Comparison of ENCODE assay signal across 8 mouse cellular contexts in genomic region chr17:3081512-3082100, GRCm38 (mm10). TPM values are rescaled to one million over a fixed set of nuclear protein-coding genes. Genes with fewer than 3 reads are reported as not detected.
DNase-seq lines count a peak whose midpoint lies in the region; ATAC-seq and TF ChIP-seq lines count a peak whose summit lies in the region.
"Not testable (repeated sequence)": the region's sequence is repeated elsewhere in the genome, so short reads cannot be mapped to it uniquely, and the experiment has no call there.

No protein-coding gene starts in this region.

- DNase-seq in kidney, adult 11 months, result peak; percentile 95
- peak; percentile 97 to 100 for DNase-seq in left cerebral cortex, adult 8-10 months (ENCODE audit: low spot score in 2 of 2)
- DNase-seq in lung, postnatal 0 days (ENCODE audit: low spot score), result not testable (repeated sequence)
- peak; percentile 65 for DNase-seq in thymus, adult 2 months

- not testable (repeated sequence) for H3K9ac ChIP-seq in forebrain, embryonic 12.5 days; heart, embryonic 13.5 days; lung, postnatal 0 days (replicated peaks; ENCODE audit: low read depth); neural tube, embryonic 15.5 days (replicated peaks)

- not testable (repeated sequence) for H3K4me3 ChIP-seq in forebrain, embryonic 12.5 days (replicated peaks); heart, embryonic 13.5 days; lung, postnatal 0 days (ENCODE audit: low read depth, low read length); neural tube, embryonic 15.5 days (replicated peaks); thymus, adult 2 months (ENCODE audit: control insufficient read depth, insufficient read depth, low read length)

- H3K27ac ChIP-seq in forebrain, embryonic 12.5 days; heart, embryonic 13.5 days (replicated peaks); lung, postnatal 0 days (ENCODE audit: low read length); neural tube, embryonic 15.5 days (replicated peaks); thymus, adult 2 months (ENCODE audit: control insufficient read depth, insufficient read depth, low read length): not testable (repeated sequence)

- not testable (repeated sequence) for H3K27me3 ChIP-seq in forebrain, embryonic 12.5 days; heart, embryonic 13.5 days (replicated peaks); lung, postnatal 0 days (replicated peaks; ENCODE audit: insufficient read depth, low read length); neural tube, embryonic 15.5 days (replicated peaks); thymus, adult 2 months (ENCODE audit: control insufficient read depth, insufficient read depth, low read length)

- H3K4me1 ChIP-seq in forebrain, embryonic 12.5 days; heart, embryonic 13.5 days; lung, postnatal 0 days (ENCODE audit: insufficient read depth, low read depth, low read length); neural tube, embryonic 15.5 days: not testable (repeated sequence)
- H3K4me1 ChIP-seq in thymus, adult 2 months (replicated peaks; ENCODE audit: control insufficient read depth, insufficient read depth, low read length), result peaks cover 15% of the 10 kb centered on the region

- not testable (repeated sequence) for H3K36me3 ChIP-seq in forebrain, embryonic 12.5 days (replicated peaks); heart, embryonic 13.5 days; lung, postnatal 0 days (ENCODE audit: insufficient read depth, low read length); neural tube, embryonic 15.5 days; thymus, adult 2 months (ENCODE audit: control insufficient read depth, insufficient read depth, low read length)

- peak; percentile 16 for ATAC-seq in activated CD4-positive, CD25-positive, alpha-beta regulatory T cell, adult 4 months
- ATAC-seq in forebrain, embryonic 12.5 days (ENCODE audit: low FRiP score), result peak; percentile 59
- ATAC-seq in heart, embryonic 13.5 days (ENCODE audit: extremely low read depth, insufficient number of reproducible peaks, low FRiP score, low TSS enrichment), result peak; percentile 33
- peak; percentile 62 for ATAC-seq in lung, postnatal 0 days
- ATAC-seq in neural tube, embryonic 15.5 days (ENCODE audit: low FRiP score), result peak; percentile 23

- WGBS in forebrain, embryonic 12.5 days, result 83% methylated on average over 3 of the region's 3 CpGs
- WGBS in heart, embryonic 13.5 days, result 72% methylated on average over 3 of the region's 3 CpGs
- WGBS in lung, postnatal 0 days, result 80% methylated on average over 2 of the region's 3 CpGs
- whole genome bisulfite sequencing in neural tube, embryonic 15.5 days, result 77% methylated on average over 3 of the region's 3 CpGs
- 68% methylated on average over 3 of the region's 3 CpGs for WGBS in thymus, adult 2 months

- TF ChIP-seq EP300 in lung, postnatal 0 days (IDR thresholded peaks at IDR 0.05), result not testable (repeated sequence)

- H3K4me2 ChIP-seq in forebrain, embryonic 12.5 days; heart, embryonic 13.5 days; lung, postnatal 0 days (replicated peaks; ENCODE audit: low read depth, low read length); neural tube, embryonic 15.5 days: not testable (repeated sequence)

- H3K9me3 ChIP-seq in forebrain, embryonic 12.5 days; heart, embryonic 13.5 days; lung, postnatal 0 days (ENCODE audit: low read length); neural tube, embryonic 15.5 days (replicated peaks): not testable (repeated sequence)

- TF ChIP-seq POLR2A in thymus, adult 2 months (IDR thresholded peaks at IDR 0.05; ENCODE audit: control insufficient read depth, extremely low read depth, insufficient read depth, low read length, poor library complexity), result not testable (repeated sequence)

- TF ChIP-seq CTCF in lung, postnatal 0 days (IDR thresholded peaks at IDR 0.05); thymus, adult 2 months (IDR thresholded peaks at IDR 0.05; ENCODE audit: borderline replicate concordance, control insufficient read depth, extremely low read depth, insufficient read depth, low read length, poor library complexity): not testable (repeated sequence)

RNA-seq across cellular contexts. Expression of gene Scaf8, which starts 33.2 kb away (rescaled TPM):
- 10 to 100 TPM; 23.7 to 24.2 TPM for polyA plus RNA-seq in activated CD4-positive, CD25-positive, alpha-beta regulatory T cell, adult 4 months (2017; shearing (Covaris generic))
- 27.6 TPM in 2 replicates for polyA plus RNA-seq in forebrain, embryonic 12.5 days (2016; fragmentation: Nextera tagmentation; extraction: Ambion mirVana)
- 11.9 and 14.5 TPM in 2 replicates for polyA plus RNA-seq in heart, embryonic 13.5 days (2015; fragmentation: Nextera tagmentation; extraction: Ambion mirVana)
- total RNA-seq in left cerebral cortex, adult 8-10 months (2022), result 10 to 100 TPM; 57.1 to 64.2 (median 58.7) TPM
- polyA plus RNA-seq in lung, postnatal 0 days (2015; fragmentation: Nextera tagmentation; extraction: Ambion mirVana), result 9.8 and 11.7 TPM in 2 replicates
- polyA plus RNA-seq in neural tube, embryonic 15.5 days (2015; fragmentation: Nextera tagmentation; extraction: Ambion mirVana), result 14.2 and 17.4 TPM in 2 replicates
- polyA plus RNA-seq in thymus, adult 2 months (2012; rRNA removed), result 52.7 and 62.9 TPM in 2 replicates
